Comparison of ENCODE assay signal across 8 mouse cellular contexts in the genomic region with DNA sequence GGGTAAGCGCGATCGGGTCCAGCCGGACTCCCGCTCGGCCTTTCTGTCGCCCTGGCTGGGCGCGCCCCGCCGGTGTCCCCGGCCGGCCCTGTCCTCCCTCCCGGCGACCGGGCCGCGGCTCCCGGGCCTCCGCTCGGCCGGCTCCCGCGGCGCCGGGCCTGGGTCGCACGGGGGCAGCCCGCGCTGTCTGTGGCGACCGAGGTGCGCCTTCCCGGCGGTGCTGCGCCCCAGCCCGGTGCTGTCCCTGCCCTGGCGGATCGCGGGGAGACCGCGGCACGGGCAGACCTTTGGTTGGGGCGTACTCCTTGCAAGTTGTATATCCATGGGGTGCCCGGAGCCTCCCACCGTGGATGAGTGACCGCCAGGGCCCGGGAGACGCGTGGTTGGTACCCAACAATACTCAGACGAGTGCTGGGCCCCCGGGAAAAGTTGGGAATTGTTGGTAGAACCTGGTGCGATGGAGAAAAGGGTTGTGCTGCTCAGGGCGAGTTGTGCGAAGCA. TPM values are rescaled to one million over a fixed set of nuclear protein-coding genes. Genes with fewer than 3 reads are reported as not detected.
DNase-seq lines count a peak whose midpoint lies in the region; ATAC-seq lines count a peak whose summit lies in the region.

No protein-coding gene starts in this region.

- peak overlapping the region; percentile 87 for H3K4me3 ChIP-seq in forebrain, embryonic 13.5 days
- peak overlapping the region; percentile 95 for H3K4me3 ChIP-seq in kidney, embryonic 15.5 days (replicated peaks)
- peak overlapping the region; percentile 97 for H3K4me3 ChIP-seq in midbrain, embryonic 10.5 days

- H3K4me1 ChIP-seq in forebrain, embryonic 13.5 days, result peaks cover 16% of the 10 kb centered on the region
- peaks cover 35% of the 10 kb centered on the region for H3K4me1 ChIP-seq in kidney, embryonic 15.5 days
- peaks cover 24% of the 10 kb centered on the region for H3K4me1 ChIP-seq in midbrain, embryonic 10.5 days

- H3K27me3 ChIP-seq in forebrain, embryonic 13.5 days, result peaks cover 11% of the 10 kb centered on the region
- H3K27me3 ChIP-seq in kidney, embryonic 15.5 days, result no peaks in the 10 kb centered on the region
- H3K27me3 ChIP-seq in midbrain, embryonic 10.5 days (ENCODE audit: low read depth, poor library complexity, severe bottlenecking), result peaks cover 4% of the 10 kb centered on the region

- WGBS in forebrain, embryonic 13.5 days, result under 1% methylated on average over 27 of the region's 55 CpGs
- WGBS in kidney, embryonic 15.5 days, result under 1% methylated on average over 47 of the region's 55 CpGs
- under 1% methylated on average over 54 of the region's 55 CpGs for WGBS in midbrain, embryonic 10.5 days

- DNase-seq in left cerebral cortex, postnatal 25 days (ENCODE audit: low spot score in 2 of 2), result peak; percentile 16 to 40
- no peak for DNase-seq in left cerebral cortex, adult 18-20 months (ENCODE audit: low spot score in 2 of 2)
- peak; percentile 60 for DNase-seq in R1 (ENCODE audit: low read depth, low spot score)
- DNase-seq in midbrain, embryonic 10.5 days (ENCODE audit: low spot score), result peak; percentile 62
- peak; percentile 20 to 32 for DNase-seq in thymus, adult 18-20 months

- peak overlapping the region; percentile 72 for H3K27ac ChIP-seq in forebrain, embryonic 13.5 days
- peak overlapping the region; percentile 91 for H3K27ac ChIP-seq in kidney, embryonic 15.5 days
- peak overlapping the region; percentile 96 for H3K27ac ChIP-seq in midbrain, embryonic 10.5 days (replicated peaks)

- no peaks in the 10 kb centered on the region for H3K9me3 ChIP-seq in forebrain, embryonic 13.5 days (replicated peaks)
- no peaks in the 10 kb centered on the region for H3K9me3 ChIP-seq in kidney, embryonic 15.5 days (replicated peaks)
- H3K9me3 ChIP-seq in midbrain, embryonic 10.5 days (replicated peaks), result peaks cover 10% of the 10 kb centered on the region

- H3K36me3 ChIP-seq in forebrain, embryonic 13.5 days (ENCODE audit: poor library complexity, severe bottlenecking), result peaks cover 37% of the 10 kb centered on the region
- H3K36me3 ChIP-seq in kidney, embryonic 15.5 days, result peaks cover 34% of the 10 kb centered on the region
- peaks cover 38% of the 10 kb centered on the region for H3K36me3 ChIP-seq in midbrain, embryonic 10.5 days

- H3K9ac ChIP-seq in forebrain, embryonic 13.5 days, result peak overlapping the region; percentile 95
- peak overlapping the region; percentile 99 for H3K9ac ChIP-seq in kidney, embryonic 15.5 days

- ATAC-seq in forebrain, embryonic 13.5 days, result peak; percentile 72
- ATAC-seq in kidney, embryonic 15.5 days (replicated peaks; ENCODE audit: low FRiP score), result peak; percentile 56
- no peak; the same call in none of the 2 replicates for ATAC-seq in frontal cortex, adult (ENCODE audit: low TSS enrichment)

- intact Hi-C loops in left cerebral cortex, postnatal 25 days (cut with DNase I), result loop anchor here (2.0 to 5.0 kb wide), 3 partner anchors 61 to 268 kb away; a partner anchor contains a TSS

- H3K4me2 ChIP-seq in forebrain, embryonic 13.5 days, result peak overlapping the region; percentile 66
- peak overlapping the region; percentile 66 for H3K4me2 ChIP-seq in kidney, embryonic 15.5 days

RNA-seq across cellular contexts. Expression of a gene that starts 0.4 kb away (rescaled TPM):
- 1 to 10 TPM; 8.5 to 8.7 TPM for total RNA-seq in left cerebral cortex, postnatal 25 days (2021)
- total RNA-seq in left cerebral cortex, adult 18-20 months (2021), result 1 to 10 TPM; 9.6 to 9.9 TPM
- polyA plus RNA-seq in forebrain, embryonic 13.5 days (2015; fragmentation: Nextera tagmentation; extraction: Ambion mirVana), result 4.3 TPM in 2 replicates
- polyA plus RNA-seq in kidney, embryonic 15.5 days (2015; fragmentation: Nextera tagmentation; extraction: Ambion mirVana), result 3.9 TPM in 2 replicates
- polyA plus RNA-seq in midbrain, embryonic 10.5 days (2016; fragmentation: Nextera tagmentation; extraction: Ambion mirVana), result 4.3 and 4.7 TPM in 2 replicates

RNA-seq across cellular contexts. Expression of a gene that starts 11.8 kb away (rescaled TPM):
- 1 to 10 TPM; 1.5 to 1.9 TPM for total RNA-seq in left cerebral cortex, postnatal 25 days (2021)
- 1 to 10 TPM; 1.5 to 2.2 TPM for total RNA-seq in left cerebral cortex, adult 18-20 months (2021)
- 0.39 and 0.48 TPM in 2 replicates for polyA plus RNA-seq in forebrain, embryonic 13.5 days (2015; fragmentation: Nextera tagmentation; extraction: Ambion mirVana)
- polyA plus RNA-seq in kidney, embryonic 15.5 days (2015; fragmentation: Nextera tagmentation; extraction: Ambion mirVana), result 7.5 and 8.3 TPM in 2 replicates
- 0.32 and 0.40 TPM in 2 replicates for polyA plus RNA-seq in midbrain, embryonic 10.5 days (2016; fragmentation: Nextera tagmentation; extraction: Ambion mirVana)

RNA-seq across cellular contexts. Expression of a gene that starts 15.4 kb away (rescaled TPM):
- total RNA-seq in left cerebral cortex, postnatal 25 days (2021), result 10 to 100 TPM; 18.3 to 18.5 TPM
- total RNA-seq in left cerebral cortex, adult 18-20 months (2021), result 10 to 100 TPM; 16.4 to 17.1 TPM
- 0.35 TPM in 1 of 2 replicates, not detected in the other for polyA plus RNA-seq in forebrain, embryonic 13.5 days (2015; fragmentation: Nextera tagmentation; extraction: Ambion mirVana)
- 2.2 and 2.3 TPM in 2 replicates for polyA plus RNA-seq in kidney, embryonic 15.5 days (2015; fragmentation: Nextera tagmentation; extraction: Ambion mirVana)
- not detected in 2 replicates for polyA plus RNA-seq in midbrain, embryonic 10.5 days (2016; fragmentation: Nextera tagmentation; extraction: Ambion mirVana)

RNA-seq across cellular contexts. Expression of a gene that starts 19.8 kb away (rescaled TPM):
- total RNA-seq in left cerebral cortex, postnatal 25 days (2021), result under 1 TPM; 0.09 to 0.14 TPM
- total RNA-seq in left cerebral cortex, adult 18-20 months (2021), result under 1 TPM in 1 of 2 experiments, not detected in 1; 0.19 TPM
- not detected in 2 replicates for polyA plus RNA-seq in forebrain, embryonic 13.5 days (2015; fragmentation: Nextera tagmentation; extraction: Ambion mirVana)
- polyA plus RNA-seq in kidney, embryonic 15.5 days (2015; fragmentation: Nextera tagmentation; extraction: Ambion mirVana), result 0.12 and 0.14 TPM in 2 replicates
- polyA plus RNA-seq in midbrain, embryonic 10.5 days (2016; fragmentation: Nextera tagmentation; extraction: Ambion mirVana), result 0.02 and 0.04 TPM in 2 replicates

RNA-seq across cellular contexts. Expression of a gene that starts 19.9 kb away (rescaled TPM):
- total RNA-seq in left cerebral cortex, postnatal 25 days (2021), result not detected
- not detected for total RNA-seq in left cerebral cortex, adult 18-20 months (2021)
- not detected in 2 replicates for polyA plus RNA-seq in forebrain, embryonic 13.5 days (2015; fragmentation: Nextera tagmentation; extraction: Ambion mirVana)
- polyA plus RNA-seq in kidney, embryonic 15.5 days (2015; fragmentation: Nextera tagmentation; extraction: Ambion mirVana), result 0.34 TPM in 1 of 2 replicates, not detected in the other
- not detected in 2 replicates for polyA plus RNA-seq in midbrain, embryonic 10.5 days (2016; fragmentation: Nextera tagmentation; extraction: Ambion mirVana)

Comparison
In these comparisons a context has a peak if more than half of its experiments do, and no peak if none do; other contexts are left out.
1. DNase-seq: peak in left cerebral cortex, postnatal 25 days (2 of 2), R1 (single experiment), midbrain, embryonic 10.5 days (single experiment) and thymus, adult 18-20 months (2 of 2); none in left cerebral cortex, adult 18-20 months (0 of 2).
2. Peak in every context shown above with its lines, with median percentiles within 50 percentile points of each other: H3K27ac ChIP-seq and H3K4me3 ChIP-seq.